Mouse (Mus musculus): ENCODE data around the gene Pcsk5. TPM values are rescaled to one million over a fixed set of nuclear protein-coding genes. Genes with fewer than 3 reads are reported as not detected.
"Not testable (repeated sequence)": the region's sequence is repeated elsewhere in the genome, so short reads cannot be mapped to it uniquely, and the experiment has no call there.

The Pcsk5 gene
- polyA plus RNA-seq, 1 experiment: not detected

DNA sequence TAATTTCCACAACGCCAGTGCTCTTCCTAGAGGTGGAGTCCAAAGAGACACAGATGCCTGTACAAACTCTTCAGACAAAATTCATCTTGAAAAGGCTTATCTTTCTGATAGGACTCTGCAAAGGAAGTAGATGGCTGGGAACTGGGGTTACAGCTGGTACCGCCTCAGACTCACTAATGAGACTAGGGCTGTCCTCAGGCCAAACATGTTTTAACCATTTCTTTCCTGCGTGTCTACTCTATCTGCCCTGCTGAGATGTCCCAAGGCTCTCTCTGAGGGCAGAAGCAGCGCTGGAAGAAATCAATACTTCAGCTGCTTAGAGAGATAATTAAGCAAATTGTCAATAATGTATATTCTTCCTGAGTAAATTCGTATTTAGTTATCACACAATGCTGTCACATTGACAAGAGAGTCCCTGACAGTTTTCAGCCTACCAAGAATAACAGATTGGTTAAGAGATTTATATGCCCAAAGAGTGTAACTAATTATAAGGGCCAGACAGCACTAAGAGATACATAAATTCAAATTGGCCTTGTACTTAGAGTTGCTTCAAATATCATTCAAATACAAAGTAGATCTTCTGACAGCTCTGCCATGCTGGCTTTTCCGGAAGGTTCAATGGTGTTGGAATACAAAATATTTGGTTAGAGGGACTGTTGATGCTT, 355.2 kb downstream of the Pcsk5 start:
- H3K27me3 ChIP-seq (ENCODE audit: control insufficient read depth, insufficient read depth, insufficient read length): no peaks in the 10 kb centered on the region
- H3K79me2 ChIP-seq (ENCODE audit: control insufficient read depth, insufficient read depth): no peaks in the 10 kb centered on the region
- no peak for TF ChIP-seq USF1 (IDR thresholded peaks at IDR 0.05; ENCODE audit: low read depth)
- H3K36me3 ChIP-seq (ENCODE audit: control insufficient read depth, insufficient read depth): no peaks in the 10 kb centered on the region
- H3K4me3 ChIP-seq: no peak overlapping the region
- H3ac ChIP-seq (ENCODE audit: control insufficient read depth, insufficient read length): no peak overlapping the region
- no peak overlapping the region for H3K4me2 ChIP-seq (ENCODE audit: low read depth)

DNA sequence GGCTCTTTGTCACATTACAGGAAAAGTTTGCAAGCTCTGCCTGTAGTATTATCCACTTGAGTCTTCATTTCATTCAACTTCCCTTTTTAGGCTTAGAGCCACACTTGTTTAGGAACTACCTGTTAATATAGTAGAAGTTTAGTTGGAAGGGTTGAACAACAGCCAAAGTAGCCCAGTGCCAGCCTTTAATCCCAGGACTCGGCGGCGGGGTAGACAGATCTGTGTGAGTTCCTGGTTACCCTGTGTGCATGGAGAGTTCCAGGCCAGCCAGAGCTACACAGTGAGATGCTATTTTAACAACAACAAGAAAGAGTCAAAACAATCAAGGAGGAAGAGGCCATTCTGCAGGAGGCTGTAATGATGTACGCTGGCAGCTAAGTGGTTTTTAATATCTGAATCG, 358.0 kb downstream of the Pcsk5 start:
- H3ac ChIP-seq (ENCODE audit: control insufficient read depth, insufficient read length): no peak overlapping the region
- H3K4me2 ChIP-seq (ENCODE audit: low read depth): no peak overlapping the region
- H3K4me3 ChIP-seq: no peak overlapping the region
- TF ChIP-seq USF1 (IDR thresholded peaks at IDR 0.05; ENCODE audit: low read depth) (no peak), POLR2AphosphoS2 (IDR thresholded peaks at IDR 0.05; ENCODE audit: insufficient read length, low read depth) (no peak), TCF3 (IDR thresholded peaks at IDR 0.05; ENCODE audit: insufficient read length, low read depth) (no peak), TCF12 (IDR thresholded peaks at IDR 0.05; ENCODE audit: insufficient read depth, poor library complexity, severe bottlenecking) (no peak), CEBPB (IDR thresholded peaks at IDR 0.05; ENCODE audit: insufficient read depth, poor library complexity, severe bottlenecking) (no peak), MAX (IDR thresholded peaks at IDR 0.05; ENCODE audit: low read depth) (no peak), REST (IDR thresholded peaks at IDR 0.05; ENCODE audit: insufficient read depth, insufficient read length) (no peak), MYOD1 (IDR thresholded peaks at IDR 0.05; ENCODE audit: control insufficient read depth in 1 of 3, insufficient read length in 2 of 3, low read depth in 2 of 3) (no peak), POLR2A (IDR thresholded peaks at IDR 0.05; ENCODE audit: insufficient read length, low read depth) (no peak), MYOG (IDR thresholded peaks at IDR 0.05; ENCODE audit: control insufficient read depth in 1 of 3, insufficient read depth in 1 of 3, insufficient read length in 2 of 3, low read depth in 2 of 3) (no peak), E2F4 (IDR thresholded peaks at IDR 0.05; ENCODE audit: insufficient read depth) (no peak)
- no peaks in the 10 kb centered on the region for H3K36me3 ChIP-seq (ENCODE audit: control insufficient read depth, insufficient read depth)
- no peaks in the 10 kb centered on the region for H3K79me2 ChIP-seq (ENCODE audit: control insufficient read depth, insufficient read depth)
- no peaks in the 10 kb centered on the region for H3K27me3 ChIP-seq (ENCODE audit: control insufficient read depth, insufficient read depth, insufficient read length)

DNA sequence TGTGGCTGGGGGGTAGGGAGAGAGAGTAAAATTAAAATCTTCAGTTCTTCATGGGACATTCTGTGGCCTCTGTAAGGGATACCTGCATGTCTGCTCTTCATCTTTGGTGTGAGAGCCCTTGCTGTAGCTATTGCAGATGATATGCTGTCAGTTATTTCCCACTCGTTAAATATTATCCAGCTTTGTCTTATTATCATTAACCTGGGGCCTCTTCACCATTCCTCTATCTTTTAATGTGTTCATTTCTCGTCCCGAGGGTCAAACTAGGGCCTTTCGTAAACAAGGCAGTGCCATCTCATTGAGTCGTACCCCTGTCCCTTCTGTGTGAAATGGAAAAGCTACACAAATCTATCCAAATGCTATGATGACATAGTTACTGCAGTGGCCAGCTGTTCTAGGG, 361.4 kb downstream of the Pcsk5 start:
- Histone ChIP-seq H3K27me3 (ENCODE audit: control insufficient read depth, insufficient read depth, insufficient read length) (no peaks in the 10 kb centered on the region), H3K4me2 (ENCODE audit: low read depth) (no peak overlapping the region), H3K36me3 (ENCODE audit: control insufficient read depth, insufficient read depth) (no peaks in the 10 kb centered on the region), H3ac (ENCODE audit: control insufficient read depth, insufficient read length) (no peak overlapping the region), H3K4me3 (no peak overlapping the region), H3K79me2 (ENCODE audit: control insufficient read depth, insufficient read depth) (no peaks in the 10 kb centered on the region)
- TF ChIP-seq MAX (IDR thresholded peaks at IDR 0.05; ENCODE audit: low read depth) (no peak), MYOD1 (IDR thresholded peaks at IDR 0.05; ENCODE audit: control insufficient read depth in 1 of 3, insufficient read length in 2 of 3, low read depth in 2 of 3) (no peak), REST (IDR thresholded peaks at IDR 0.05; ENCODE audit: insufficient read depth, insufficient read length) (no peak), POLR2A (IDR thresholded peaks at IDR 0.05; ENCODE audit: insufficient read length, low read depth) (no peak), POLR2AphosphoS2 (IDR thresholded peaks at IDR 0.05; ENCODE audit: insufficient read length, low read depth) (no peak), TCF3 (IDR thresholded peaks at IDR 0.05; ENCODE audit: insufficient read length, low read depth) (no peak), USF1 (IDR thresholded peaks at IDR 0.05; ENCODE audit: low read depth) (no peak), TCF12 (IDR thresholded peaks at IDR 0.05; ENCODE audit: insufficient read depth, poor library complexity, severe bottlenecking) (no peak), MYOG (IDR thresholded peaks at IDR 0.05; ENCODE audit: control insufficient read depth in 1 of 3, insufficient read depth in 1 of 3, insufficient read length in 2 of 3, low read depth in 2 of 3) (no peak), SRF (IDR thresholded peaks at IDR 0.05; ENCODE audit: control insufficient read depth, insufficient read length, low read depth) (no peak), CEBPB (IDR thresholded peaks at IDR 0.05; ENCODE audit: insufficient read depth, poor library complexity, severe bottlenecking) (no peak), E2F4 (IDR thresholded peaks at IDR 0.05; ENCODE audit: insufficient read depth) (no peak)

DNA sequence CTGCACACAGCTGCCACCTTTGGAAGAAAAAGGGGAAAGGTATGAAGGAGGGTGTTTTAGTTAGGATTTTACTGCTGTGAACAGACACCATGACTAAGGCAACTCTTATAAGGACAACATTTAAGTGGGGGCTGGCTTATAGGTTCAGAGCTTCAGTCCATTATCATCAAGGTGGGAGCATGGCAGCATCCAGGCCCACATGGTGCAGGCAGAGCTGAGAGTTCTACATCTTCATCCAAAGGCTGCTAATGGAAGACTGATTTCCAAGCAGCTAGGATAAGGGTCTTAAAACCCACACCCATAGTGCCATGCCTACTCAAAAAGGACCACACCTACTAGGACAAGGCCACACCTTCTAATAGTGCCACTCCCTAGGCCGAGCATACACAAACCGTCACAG, 364.3 kb downstream of the Pcsk5 start:
- not testable (repeated sequence) for H3K79me2 ChIP-seq (ENCODE audit: control insufficient read depth, insufficient read depth); H3ac ChIP-seq (ENCODE audit: control insufficient read depth, insufficient read length); H3K36me3 ChIP-seq (ENCODE audit: control insufficient read depth, insufficient read depth); H3K4me2 ChIP-seq (ENCODE audit: low read depth); H3K27me3 ChIP-seq (ENCODE audit: control insufficient read depth, insufficient read depth, insufficient read length); H3K4me3 ChIP-seq

DNA sequence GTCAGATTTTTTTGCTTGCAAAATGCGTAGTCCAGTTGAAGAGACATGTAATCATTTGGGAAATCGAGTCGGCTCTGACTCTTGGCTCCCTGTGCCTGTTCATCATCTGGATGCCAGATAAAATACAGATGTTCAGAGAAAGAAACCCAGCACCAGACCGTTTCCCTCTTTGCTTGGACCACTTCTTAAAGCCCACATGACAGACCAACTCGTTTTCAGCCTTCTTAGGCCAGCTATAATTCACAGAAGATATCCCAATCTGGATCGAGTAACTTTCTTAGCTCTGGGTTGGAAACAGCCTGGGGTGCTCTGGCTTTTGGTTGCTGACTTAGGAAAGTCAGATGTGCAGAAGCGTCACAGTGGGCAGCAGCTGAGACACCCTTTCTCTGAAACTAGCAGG, 365.6 kb downstream of the Pcsk5 start:
- Histone ChIP-seq H3ac (ENCODE audit: control insufficient read depth, insufficient read length) (no peak overlapping the region), H3K4me3 (no peak overlapping the region), H3K4me2 (ENCODE audit: low read depth) (no peak overlapping the region), H3K36me3 (ENCODE audit: control insufficient read depth, insufficient read depth) (no peaks in the 10 kb centered on the region), H3K27me3 (ENCODE audit: control insufficient read depth, insufficient read depth, insufficient read length) (no peaks in the 10 kb centered on the region), H3K79me2 (ENCODE audit: control insufficient read depth, insufficient read depth) (no peaks in the 10 kb centered on the region)
- TF ChIP-seq REST (IDR thresholded peaks at IDR 0.05; ENCODE audit: insufficient read depth, insufficient read length): no peak
- no peak for TF ChIP-seq SRF (IDR thresholded peaks at IDR 0.05; ENCODE audit: control insufficient read depth, insufficient read length, low read depth)
- TF ChIP-seq MAX (IDR thresholded peaks at IDR 0.05; ENCODE audit: low read depth): no peak
- TF ChIP-seq E2F4 (IDR thresholded peaks at IDR 0.05; ENCODE audit: insufficient read depth): no peak
- TF ChIP-seq CEBPB (IDR thresholded peaks at IDR 0.05; ENCODE audit: insufficient read depth, poor library complexity, severe bottlenecking): no peak
- no peak for TF ChIP-seq USF1 (IDR thresholded peaks at IDR 0.05; ENCODE audit: low read depth)
- no peak for TF ChIP-seq TCF12 (IDR thresholded peaks at IDR 0.05; ENCODE audit: insufficient read depth, poor library complexity, severe bottlenecking)
- no peak for TF ChIP-seq POLR2AphosphoS2 (IDR thresholded peaks at IDR 0.05; ENCODE audit: insufficient read length, low read depth)
- no peak for TF ChIP-seq TCF3 (IDR thresholded peaks at IDR 0.05; ENCODE audit: insufficient read length, low read depth)
- no peak for TF ChIP-seq MYOD1 (IDR thresholded peaks at IDR 0.05; ENCODE audit: control insufficient read depth in 1 of 3, insufficient read length in 2 of 3, low read depth in 2 of 3)
- no peak for TF ChIP-seq MYOG (IDR thresholded peaks at IDR 0.05; ENCODE audit: control insufficient read depth in 1 of 3, insufficient read depth in 1 of 3, insufficient read length in 2 of 3, low read depth in 2 of 3)
- no peak for TF ChIP-seq POLR2A (IDR thresholded peaks at IDR 0.05; ENCODE audit: insufficient read length, low read depth)

Measured in myocyte (in vitro differentiated cells).